Mouse (Mus musculus): ENCODE results near the gene Dcps.

- no peak for TF ChIP-seq CTCF (IDR thresholded peaks at IDR 0.05; ENCODE audit: extremely low read depth, insufficient read depth, insufficient read length, insufficient replicate concordance)
- no peak for TF ChIP-seq POLR2A (IDR thresholded peaks at IDR 0.05; ENCODE audit: low read depth, low read length)
Observed at GRCm38 (mm10) chr9:35123456-35123803, 52.4 kb downstream of the Dcps start.

Data from spleen, adult 2 months (tissue).